Mouse (Mus musculus) small intestine, adult 2 months (tissue): ENCODE data around the gene Lig1. TPM values are rescaled to one million over a fixed set of nuclear protein-coding genes. Genes with fewer than 3 reads are reported as not detected.
"Not testable (repeated sequence)": the region's sequence is repeated elsewhere in the genome, so short reads cannot be mapped to it uniquely, and the experiment has no call there.

Experiments
- H3K27ac ChIP-seq: fragments of 200-500 bp; 2 replicates; pipeline ENCODE4 v1.5.1; 2012; ENCODE audit warnings: low read depth, low read length, control low read depth, inconsistent platforms; ENCODE audit not compliant: insufficient read depth
- H3K27me3 ChIP-seq: fragments of 200-500 bp; 2 replicates; pipeline ENCODE4 v1.6.1; 2012; ENCODE audit warnings: mild to moderate bottlenecking, moderate library complexity, low read length, inconsistent platforms; ENCODE audit not compliant: control insufficient read depth, insufficient read depth
- H3K36me3 ChIP-seq: fragments of 200-500 bp; 2 replicates; pipeline ENCODE4 v1.6.1; 2012; ENCODE audit warnings: mild to moderate bottlenecking, low read length, control low read depth, inconsistent platforms; ENCODE audit not compliant: control insufficient read depth, insufficient read depth
- H3K4me1 ChIP-seq: fragments of 200-500 bp; 2 replicates; pipeline ENCODE4 v1.6.1; 2012; ENCODE audit warnings: low read length, inconsistent platforms, mixed read lengths; ENCODE audit not compliant: control insufficient read depth, insufficient read depth, insufficient read length
- H3K4me3 ChIP-seq: fragments of 200-500 bp; 2 replicates; pipeline ENCODE4 v1.5.1; 2012; ENCODE audit warnings: low read depth, mild to moderate bottlenecking, control low read depth, inconsistent platforms, low read length, moderate library complexity
- CTCF ChIP-seq: fragments of 200-500 bp; IDR thresholded peaks from 2 replicates; pipeline ENCODE4 v1.5.1; 2012; ENCODE audit warnings: low read depth, mild to moderate bottlenecking, control low read depth, inconsistent platforms, low read length, moderate library complexity, mixed read lengths; ENCODE audit not compliant: insufficient replicate concordance, insufficient read length; ENCODE audit errors: extremely low read depth
- POLR2A ChIP-seq: fragments of 200-500 bp; IDR thresholded peaks from 2 replicates; pipeline ENCODE4 v1.6.1; 2012; ENCODE audit warnings: low read depth, mild to moderate bottlenecking, control low read depth, inconsistent platforms, low read length, moderate library complexity
- WGBS: fragments of 180-500 bp; shearing (Covaris S2); methylation state at CpG from one replicate; pipeline ENCODE4 v1.1.7; 2018; 5-methylcytosine and 5-hydroxymethylcytosine counted together
- polyA plus RNA-seq: library from polyadenylated mRNA; depleted of rRNA; stranded (reverse); fragments of >200 nt; gene quantifications from 2 replicates; pipeline ENCODE4 v1.2.3, GENCODE M21; 2012

Lig1 gene
- polyA plus RNA-seq, 1 experiment = 10.1 TPM

- TF ChIP-seq CTCF (no peak), POLR2A (no peak)
- Histone ChIP-seq H3K27me3 (no peaks in the 10 kb centered on the region), H3K4me3 (peak overlapping the region; percentile 87), H3K4me1 (peaks cover 3% of the 10 kb centered on the region; the same call in 1 of the 2 replicates), H3K36me3 (no peaks in the 10 kb centered on the region; the same call in 1 of the 2 replicates), H3K27ac (no peak overlapping the region)
- 5% methylated on average over 2 of the region's 2 CpGs for WGBS
Measured at GRCm38 (mm10) chr7:13277833-13278232, 750 bp downstream of the Lig1 start.

GRCm38 (mm10) chr7:13278308-13278891, 1.3 kb downstream of the Lig1 start, which contains the start of gene Zswim9:
Gene Zswim9 (minus strand): TSS chr7:13278721.
- no peak for TF ChIP-seq CTCF
- no peak; the same call in 1 of the 2 replicates for TF ChIP-seq POLR2A
- Histone ChIP-seq H3K4me1 (peaks cover 3% of the 10 kb centered on the region; the same call in 1 of the 2 replicates), H3K36me3 (no peaks in the 10 kb centered on the region; the same call in 1 of the 2 replicates), H3K27me3 (no peaks in the 10 kb centered on the region), H3K27ac (peak within 1 kb of the TSS; percentile 69), H3K4me3 (peak within 1 kb of the TSS; percentile 87)
- WGBS = 1% methylated on average over 39 of the region's 39 CpGs

- H3K4me1 ChIP-seq, H3K36me3 ChIP-seq, H3K27me3 ChIP-seq, H3K27ac ChIP-seq: not testable (repeated sequence)
- peak overlapping the region; percentile 87 for H3K4me3 ChIP-seq
- under 1% methylated on average over 16 of the region's 29 CpGs for WGBS
Measured at GRCm38 (mm10) chr7:13278957-13279356, 1.9 kb downstream of the Lig1 start.

GRCm38 (mm10) chr7:13288621-13289020, 11.5 kb downstream of the Lig1 start:
- no peaks in the 10 kb centered on the region for H3K4me1 ChIP-seq

GRCm38 (mm10) chr7:13290041-13290675, 13.1 kb downstream of the Lig1 start:
- H3K36me3 ChIP-seq = peaks cover 14% of the 10 kb centered on the region
- H3K4me1 ChIP-seq = no peaks in the 10 kb centered on the region
- no peak overlapping the region for H3K4me3 ChIP-seq
- no peak overlapping the region for H3K27ac ChIP-seq
- WGBS = 86% methylated on average over 1 of the region's 1 CpGs
- H3K27me3 ChIP-seq = no peaks in the 10 kb centered on the region
- TF ChIP-seq POLR2A (no peak), CTCF (no peak)

More at GRCm38 (mm10) chr7:13288621-13289020, 11.5 kb downstream of the Lig1 start:
- Histone ChIP-seq H3K36me3 (peaks cover 12% of the 10 kb centered on the region; the same call in 1 of the 2 replicates), H3K4me3 (no peak overlapping the region), H3K27ac (no peak overlapping the region), H3K27me3 (no peaks in the 10 kb centered on the region)
- TF ChIP-seq POLR2A (no peak), CTCF (peak; percentile 55; the same call in 1 of the 2 replicates)
- WGBS = 51% methylated on average over 5 of the region's 5 CpGs

GRCm38 (mm10) chr7:13291370-13291769, 14.3 kb downstream of the Lig1 start:
- no peaks in the 10 kb centered on the region for H3K4me1 ChIP-seq
- 89% methylated on average over 2 of the region's 2 CpGs for WGBS
- no peak overlapping the region for H3K27ac ChIP-seq
- H3K27me3 ChIP-seq = no peaks in the 10 kb centered on the region
- no peak overlapping the region for H3K4me3 ChIP-seq
- TF ChIP-seq CTCF (no peak), POLR2A (no peak)
- peaks cover 12% of the 10 kb centered on the region for H3K36me3 ChIP-seq
